Mouse (Mus musculus): Measurements from ENCODE around the gene Tmem26. TPM values are rescaled to one million over a fixed set of nuclear protein-coding genes. Genes with fewer than 3 reads are reported as not detected.

Tmem26 gene
- polyA plus RNA-seq, 1 experiment from 2014 or later = 10.6 TPM

- no peak overlapping the region for H3K4me2 ChIP-seq (replicated peaks)
- H3K27me3 ChIP-seq (replicated peaks) = no peaks in the 10 kb centered on the region
- no peaks in the 10 kb centered on the region for H3K36me3 ChIP-seq
- H3K27ac ChIP-seq = no peak overlapping the region
- 89% methylated on average over 4 of the region's 4 CpGs for WGBS
- no peak overlapping the region for H3K9ac ChIP-seq
- H3K4me1 ChIP-seq (replicated peaks) = no peaks in the 10 kb centered on the region
- ATAC-seq = no peak
- no peak overlapping the region for H3K4me3 ChIP-seq (replicated peaks)
- H3K9me3 ChIP-seq = no peaks in the 10 kb centered on the region
Measured at GRCm38 (mm10) chr10:68824519-68824918, 101.1 kb downstream of the Tmem26 start.

Other genes starting within 250 kb of the Tmem26 start
- 5.6 and 7.4 TPM in 2 replicates for gene Cabcoco1, start 181.8 kb upstream of the Tmem26 start, polyA plus RNA-seq (2015; fragmentation: Nextera tagmentation; extraction: Ambion mirVana)